Mouse (Mus musculus) midbrain, embryonic 16.5 days (tissue): ENCODE measurements around the gene Rftn1. TPM values are rescaled to one million over a fixed set of nuclear protein-coding genes. Genes with fewer than 3 reads are reported as not detected.

Experiments used
- ATAC-seq: fragments of 200-750 bp; cut with Nextera tagmentation; 2 replicates; pipeline ENCODE4 v1.8.0; 2017; ENCODE audit warnings: moderate TSS enrichment
- H3K27ac ChIP-seq: fragments of 300-500 bp; sonication (generic); 2 replicates; pipeline ENCODE4 v1.5.1; 2014; ENCODE audit warnings: mild to moderate bottlenecking, low read length, mixed read lengths
- H3K27me3 ChIP-seq: fragments of 300-500 bp; sonication (generic); 2 replicates; pipeline ENCODE4 v1.6.1; 2014; ENCODE audit warnings: low read depth, low read length, mixed read lengths; ENCODE audit not compliant: control insufficient read depth, insufficient read depth
- H3K36me3 ChIP-seq: fragments of 300-500 bp; sonication (generic); 2 replicates; pipeline ENCODE4 v1.6.1; 2014; ENCODE audit warnings: mild to moderate bottlenecking, low read length, moderate library complexity, mixed read lengths; ENCODE audit not compliant: control insufficient read depth, insufficient read depth
- H3K4me1 ChIP-seq: fragments of 300-500 bp; sonication (generic); 2 replicates; pipeline ENCODE4 v1.6.1; 2014; ENCODE audit warnings: mild to moderate bottlenecking, low read length, mixed read lengths; ENCODE audit not compliant: control insufficient read depth, insufficient read depth
- H3K4me2 ChIP-seq: fragments of 300-500 bp; sonication (generic); 2 replicates; pipeline ENCODE4 v1.6.1; 2014; ENCODE audit warnings: mild to moderate bottlenecking, low read length, mixed read lengths
- H3K4me3 ChIP-seq: fragments of 300-500 bp; sonication (generic); 2 replicates; pipeline ENCODE4 v1.5.1; 2014; ENCODE audit warnings: low read depth, mild to moderate bottlenecking, low read length, moderate library complexity, mixed read lengths
- H3K9ac ChIP-seq: fragments of 300-500 bp; sonication (generic); 2 replicates; pipeline ENCODE4 v1.6.1; 2014; ENCODE audit warnings: low read depth, low read length, mixed read lengths
- H3K9me3 ChIP-seq: fragments of 300-500 bp; sonication (generic); replicated peaks from 2 replicates; pipeline ENCODE4 v1.6.1; 2014; ENCODE audit warnings: mild to moderate bottlenecking, low read length, mixed read lengths; ENCODE audit not compliant: control insufficient read depth, poor library complexity, severe bottlenecking
- WGBS: fragments of 180-500 bp; shearing (Covaris S2); extraction: QIAGEN DNeasy Blood & Tissue Kit; methylation state at CpG from one replicate; pipeline ENCODE4 v1.1.7; 2014; 5-methylcytosine and 5-hydroxymethylcytosine counted together
- polyA plus RNA-seq: library from polyadenylated mRNA; unstranded; fragments of >200 nt; fragmentation: Nextera tagmentation; extraction: Ambion mirVana; gene quantifications from 2 replicates; pipeline ENCODE4 v1.2.1, GENCODE M21; 2015

The Rftn1 gene
- polyA plus RNA-seq, 1 experiment from 2014 or later, result 28.2 TPM

GRCm38 (mm10) chr17:49942674-49943073 lies 247.8 kb downstream of the Rftn1 start:
- Histone ChIP-seq H3K4me3 (no peak overlapping the region), H3K9me3 (no peaks in the 10 kb centered on the region), H3K27me3 (no peaks in the 10 kb centered on the region), H3K4me1 (no peaks in the 10 kb centered on the region), H3K36me3 (no peaks in the 10 kb centered on the region), H3K9ac (no peak overlapping the region), H3K27ac (no peak overlapping the region), H3K4me2 (no peak overlapping the region)
- 68% methylated on average over 6 of the region's 6 CpGs for WGBS
- no peak for ATAC-seq

Other genes starting within 250 kb of the Rftn1 start
- 0.45 and 1.1 TPM in 2 replicates for gene Dazl, start 103.0 kb upstream of the Rftn1 start, polyA plus RNA-seq